Mouse (Mus musculus) frontal cortex, postnatal 14 days (tissue): ENCODE measurements around the gene Cdh22.

Source experiments
- DNase-seq, 2 experiments: peaks; one replicate each; pipeline ENCODE4 v3.0.0; 2022; ENCODE audit warnings: low spot score in 2 of 2

The Cdh22 gene

GRCm38 (mm10) chr2:165234613-165235291 is at the start of gene Cdh22:
TSS of gene Cdh22 (minus strand) at chr2:165234853.
- peak; percentile 41 to 60 for DNase-seq

DNA sequence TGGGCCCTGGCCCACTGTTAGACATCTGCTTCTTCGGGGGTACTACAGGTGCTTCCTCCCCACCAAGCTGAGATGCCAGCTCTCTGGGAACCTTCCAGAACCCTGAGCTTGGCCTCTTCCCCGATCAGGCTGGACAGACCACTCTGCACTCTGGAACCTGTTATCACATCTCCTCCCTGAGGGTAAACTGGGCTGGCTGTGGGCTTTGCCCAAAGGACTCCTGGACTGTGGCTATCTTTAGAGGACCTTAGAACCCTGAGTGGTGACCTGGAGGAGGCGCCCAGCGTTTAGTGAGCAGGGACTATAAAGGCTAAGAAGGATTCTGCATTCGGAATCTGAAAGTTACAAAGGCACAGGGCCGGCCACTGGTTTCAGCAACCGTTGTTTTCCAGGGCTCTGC is 49.7 kb upstream of the Cdh22 start:
- DNase-seq, result no peak

DNA sequence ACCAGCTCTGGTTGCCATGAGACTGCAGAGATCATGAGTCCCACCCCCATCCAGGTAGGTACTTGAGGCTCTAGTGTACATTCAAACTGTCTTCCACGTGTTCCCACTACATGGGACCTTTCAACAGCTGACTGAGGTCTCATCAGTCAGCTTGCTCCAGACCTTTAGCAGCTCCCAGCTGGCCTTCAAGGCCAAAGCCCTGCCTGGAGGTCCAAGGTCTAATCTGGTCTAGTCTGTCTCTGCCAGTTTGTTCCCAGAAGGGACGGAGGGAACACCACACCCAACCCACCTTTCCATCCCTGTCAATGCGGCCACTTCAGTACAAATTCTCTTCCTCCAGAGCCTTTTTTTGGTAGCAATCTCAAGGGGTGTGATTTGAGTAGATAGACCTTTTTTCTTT is 49.0 kb upstream of the Cdh22 start:
- DNase-seq, result no peak

DNA sequence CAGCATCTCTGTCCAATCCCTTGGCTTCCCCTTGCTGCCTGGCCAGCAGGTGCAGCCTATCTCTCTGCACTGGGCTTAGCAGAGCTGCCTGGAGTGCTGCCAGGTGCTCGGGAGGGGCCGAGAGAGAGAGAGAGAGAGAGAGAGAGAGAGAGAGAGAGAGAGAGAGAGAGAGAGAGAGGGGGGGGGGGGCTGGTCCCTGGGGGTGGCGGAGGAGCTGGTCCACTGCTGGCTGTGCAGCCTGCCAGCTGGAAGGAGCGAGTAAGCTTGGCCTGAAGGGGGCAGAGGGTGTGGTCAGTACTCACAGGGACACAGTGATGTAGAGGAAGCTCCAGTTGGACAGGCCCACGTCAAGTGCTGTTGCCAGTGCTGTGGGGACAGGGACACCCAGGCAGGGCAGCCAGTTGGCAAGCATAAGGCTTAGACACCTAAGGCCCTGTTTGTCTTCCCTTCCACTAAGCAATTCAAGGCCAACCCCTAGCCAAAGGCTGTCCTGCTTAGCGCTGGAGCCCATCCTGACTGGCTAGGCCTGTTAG is 47.2 kb upstream of the Cdh22 start:
- no peak for DNase-seq

GRCm38 (mm10) chr2:165279351-165279750 is 44.7 kb upstream of the Cdh22 start:
- DNase-seq, result no peak

GRCm38 (mm10) chr2:165277188-165277740 is 42.6 kb upstream of the Cdh22 start:
- no peak for DNase-seq

GRCm38 (mm10) chr2:165275824-165276223 is 41.2 kb upstream of the Cdh22 start:
- DNase-seq, result peak; percentile 54 to 76

GRCm38 (mm10) chr2:165275124-165275640 is 40.5 kb upstream of the Cdh22 start:
- DNase-seq, result no peak

DNA sequence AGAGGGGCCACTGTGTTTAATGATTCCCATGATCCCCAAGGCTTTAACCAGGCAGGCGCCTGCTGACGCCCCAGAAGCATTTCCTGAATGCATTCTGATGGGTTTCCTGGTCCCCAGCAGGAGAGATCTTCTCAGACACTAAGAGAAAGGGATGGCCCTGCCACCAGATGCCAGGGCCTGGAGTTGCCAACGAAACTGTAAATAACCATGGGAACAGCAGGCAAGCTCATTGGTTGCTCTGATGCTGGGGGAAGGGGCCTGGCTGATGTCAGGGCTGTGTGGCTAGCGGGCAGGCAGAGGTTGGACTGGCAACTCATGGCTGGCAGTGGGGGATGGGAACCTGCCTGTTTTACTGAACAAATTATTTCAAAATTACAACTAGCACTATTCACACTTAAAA is 38.9 kb upstream of the Cdh22 start:
- DNase-seq, result no peak

- no peak for DNase-seq
Observed at GRCm38 (mm10) chr2:165271326-165271725, 36.7 kb upstream of the Cdh22 start.

DNA sequence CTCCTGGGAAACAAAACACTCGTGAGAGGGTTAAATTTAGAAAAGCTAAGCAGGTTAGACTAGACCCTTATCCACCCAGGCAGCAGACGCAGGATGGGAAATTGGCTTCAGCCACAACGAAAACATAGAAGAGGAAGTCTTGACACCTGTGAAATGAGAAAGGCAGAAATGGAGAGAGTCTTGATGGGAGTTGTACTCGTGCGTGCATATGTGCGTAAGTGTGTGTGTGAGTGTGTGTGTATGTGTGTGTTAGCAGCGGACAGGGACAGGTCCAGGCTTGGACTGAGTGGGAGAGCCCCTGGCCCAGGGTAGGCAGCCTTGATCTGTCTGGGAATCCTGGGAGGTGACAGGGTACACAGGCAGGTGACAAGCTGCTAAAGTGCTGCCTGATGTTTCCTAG is 36.2 kb upstream of the Cdh22 start:
- DNase-seq, result no peak

GRCm38 (mm10) chr2:165266739-165267138 is 32.1 kb upstream of the Cdh22 start:
- no peak for DNase-seq

- DNase-seq, result no peak
Observed at GRCm38 (mm10) chr2:165263861-165264260, 29.2 kb upstream of the Cdh22 start.

DNA sequence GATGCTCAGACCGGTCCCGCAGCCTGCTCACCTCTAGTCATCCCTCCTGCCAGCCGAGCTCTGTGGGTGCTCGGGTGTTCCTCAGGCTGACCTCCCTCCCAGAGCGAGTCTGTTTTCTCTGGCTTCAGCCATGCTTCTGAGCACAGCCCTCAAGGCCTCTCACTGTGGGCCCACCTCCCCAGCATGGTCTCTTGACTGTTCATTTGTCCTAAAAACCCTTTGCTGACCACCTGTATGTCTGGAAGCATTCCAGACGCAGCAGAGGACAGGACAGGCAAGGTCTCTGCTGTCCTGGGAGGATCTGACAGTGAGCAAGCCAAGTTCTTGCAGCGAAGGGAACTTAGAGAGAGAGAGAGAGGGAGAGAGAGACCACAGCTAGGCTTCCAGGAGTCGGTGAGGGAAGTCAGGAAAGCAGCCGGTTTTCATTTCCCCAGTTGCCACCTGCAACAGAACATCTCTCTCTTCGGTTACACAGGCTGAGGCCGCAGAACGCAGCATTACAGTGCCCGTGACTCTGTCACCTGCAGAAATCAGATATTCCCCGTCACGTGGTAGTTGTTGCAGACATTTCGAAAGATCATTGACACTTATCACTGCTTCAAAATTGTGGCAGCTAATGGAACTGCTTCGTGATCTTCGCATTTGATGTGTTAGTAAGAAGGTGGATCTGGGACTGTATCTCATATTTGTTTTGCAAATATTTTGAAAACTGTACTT is 27.8 kb upstream of the Cdh22 start:
- no peak for DNase-seq

DNA sequence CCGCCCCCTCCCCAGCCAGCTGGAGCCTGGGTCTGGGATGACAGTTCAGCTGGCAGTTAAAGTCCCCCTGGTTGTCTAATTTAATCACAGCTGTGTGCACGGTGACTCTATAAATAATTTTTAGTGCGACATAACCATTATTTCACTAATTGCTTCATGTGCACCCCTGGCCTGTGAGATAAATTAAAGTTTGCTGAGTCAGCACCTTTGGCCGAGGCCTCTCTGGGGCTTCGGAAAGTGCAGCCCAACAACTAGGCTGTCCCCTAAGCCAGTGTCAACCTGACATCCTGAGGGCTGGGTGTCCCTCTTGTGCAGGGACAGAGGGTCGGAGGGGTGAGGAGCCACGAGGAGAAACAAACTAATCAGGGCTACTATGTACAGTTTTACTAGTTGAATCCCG is 25.2 kb upstream of the Cdh22 start:
- DNase-seq, result no peak

- DNase-seq, result no peak
Observed at GRCm38 (mm10) chr2:165258321-165258720, 23.7 kb upstream of the Cdh22 start.

DNA sequence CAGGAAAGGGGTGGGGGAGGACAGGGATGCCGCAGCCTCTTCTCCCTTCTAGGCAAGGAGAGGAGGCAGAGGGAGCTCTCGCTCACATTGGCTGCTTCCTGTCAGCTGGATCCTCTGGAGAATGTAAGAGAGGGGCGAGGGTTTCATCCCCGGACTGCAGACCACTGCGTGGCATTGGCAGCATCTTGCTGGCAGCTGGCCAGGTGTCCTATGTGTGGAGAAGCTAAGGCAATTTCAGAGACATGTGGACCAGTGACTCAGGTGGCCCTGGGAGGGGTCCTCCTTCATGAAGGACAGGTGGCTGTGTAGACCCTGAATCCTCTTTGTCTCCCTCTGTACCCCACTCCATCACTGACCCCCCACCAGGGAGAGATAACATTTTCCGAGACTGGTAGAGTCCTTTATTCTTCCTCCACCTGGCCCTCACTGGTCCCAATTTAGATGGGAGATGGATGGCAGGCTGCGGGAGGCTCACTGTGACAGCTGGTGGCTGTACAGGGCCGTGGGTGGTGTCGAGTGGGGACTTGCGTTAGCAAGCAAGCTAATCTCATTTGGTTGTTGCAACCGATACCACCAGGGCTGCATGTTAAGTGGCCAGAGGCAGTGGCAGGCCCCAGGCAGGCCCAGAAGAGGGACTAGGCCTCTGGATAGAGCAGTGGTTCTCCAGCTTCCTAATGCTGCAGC is 22.6 kb upstream of the Cdh22 start:
- no peak for DNase-seq

- no peak for DNase-seq
Observed at GRCm38 (mm10) chr2:165256213-165256612, 21.6 kb upstream of the Cdh22 start.

DNA sequence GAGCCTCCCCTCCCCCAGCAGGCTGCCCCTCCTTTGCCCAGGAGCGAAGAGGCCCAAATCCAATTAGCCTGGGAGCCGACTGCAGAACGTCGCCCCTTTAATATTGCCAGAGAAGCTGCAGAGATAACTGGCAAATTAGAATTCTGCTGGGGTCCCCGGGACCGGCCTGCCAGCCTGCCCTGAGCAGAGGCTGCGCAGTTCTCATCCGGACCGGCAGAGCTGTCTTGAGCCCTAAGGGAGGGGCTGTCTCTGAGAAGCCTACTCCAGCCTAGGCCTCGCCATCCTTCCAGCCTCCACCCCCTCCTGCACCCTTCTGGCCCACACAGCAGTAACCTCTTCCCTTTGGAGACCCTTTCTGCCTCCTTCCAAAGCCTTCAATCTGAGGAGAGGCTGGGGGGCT is 19.2 kb upstream of the Cdh22 start:
- DNase-seq, result no peak

DNA sequence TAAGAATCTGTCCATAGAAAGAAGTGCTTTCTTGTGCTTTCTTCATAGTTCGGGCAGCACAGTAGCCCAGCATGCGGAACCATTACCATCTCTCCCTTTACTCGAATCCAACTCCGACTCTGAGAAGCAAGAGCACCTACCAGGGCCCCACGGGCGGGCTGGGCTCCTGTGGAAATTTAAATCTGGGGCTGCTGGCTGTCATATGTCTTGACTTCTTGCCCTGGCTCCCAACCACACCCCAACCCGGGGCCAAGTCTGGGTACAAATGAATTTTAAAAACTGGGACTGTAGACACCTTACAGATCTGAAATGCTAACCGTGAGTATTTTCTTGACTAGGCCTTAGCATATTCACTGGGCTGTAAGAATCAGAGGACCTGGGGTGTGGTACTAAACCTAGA is 18.6 kb upstream of the Cdh22 start:
- no peak for DNase-seq

DNA sequence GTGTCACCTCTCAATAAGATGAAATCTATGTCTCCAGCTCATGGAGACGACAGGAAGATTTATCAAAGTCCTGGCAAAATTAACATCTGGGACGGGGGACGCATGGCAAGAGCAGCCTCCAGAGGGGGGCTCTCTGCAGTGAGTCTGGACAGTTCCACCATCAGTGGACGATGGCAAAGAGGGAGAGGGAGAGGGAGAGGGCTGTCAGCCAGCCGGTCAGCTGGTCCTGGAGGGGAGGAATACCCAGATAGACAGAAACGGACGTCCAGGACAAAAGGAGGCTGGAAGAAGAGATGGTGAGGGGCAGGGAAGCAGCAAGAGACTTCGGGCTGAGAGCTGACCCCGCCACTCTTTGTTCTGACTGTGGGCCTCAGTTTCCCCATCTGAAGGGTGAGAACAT is 18.1 kb upstream of the Cdh22 start:
- no peak for DNase-seq

DNA sequence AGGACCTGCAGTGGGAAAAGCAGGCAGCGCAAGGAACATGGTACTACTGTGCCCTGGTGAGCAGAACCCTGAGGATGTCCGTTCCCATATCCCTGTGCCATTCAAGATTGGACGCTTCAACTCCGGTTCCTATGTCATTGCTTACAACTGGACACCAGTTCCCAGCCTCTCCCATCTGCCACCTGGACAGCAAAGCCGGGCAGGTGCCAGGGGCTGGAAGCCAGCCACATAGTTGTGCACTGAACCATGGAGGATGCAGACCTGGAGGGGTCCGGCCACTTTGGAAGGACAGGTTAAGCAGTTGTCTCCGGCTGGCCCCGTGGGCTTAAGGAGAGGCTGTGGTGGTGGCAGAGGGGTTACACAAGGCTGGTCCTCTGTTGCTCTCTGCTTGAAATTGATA is 17.7 kb upstream of the Cdh22 start:
- no peak for DNase-seq
